Mouse (Mus musculus) small intestine, adult 2 months (tissue): Measurements from ENCODE around the gene Pitpnc1. TPM values are rescaled to one million over a fixed set of nuclear protein-coding genes. Genes with fewer than 3 reads are reported as not detected.

ENCODE experiments used
- H3K27ac ChIP-seq: fragments of 200-500 bp; 2 replicates; pipeline ENCODE4 v1.5.1; 2012; ENCODE audit warnings: low read depth, low read length, control low read depth, inconsistent platforms; ENCODE audit not compliant: insufficient read depth
- H3K27me3 ChIP-seq: fragments of 200-500 bp; 2 replicates; pipeline ENCODE4 v1.6.1; 2012; ENCODE audit warnings: mild to moderate bottlenecking, moderate library complexity, low read length, inconsistent platforms; ENCODE audit not compliant: control insufficient read depth, insufficient read depth
- H3K36me3 ChIP-seq: fragments of 200-500 bp; 2 replicates; pipeline ENCODE4 v1.6.1; 2012; ENCODE audit warnings: mild to moderate bottlenecking, low read length, control low read depth, inconsistent platforms; ENCODE audit not compliant: control insufficient read depth, insufficient read depth
- H3K4me1 ChIP-seq: fragments of 200-500 bp; 2 replicates; pipeline ENCODE4 v1.6.1; 2012; ENCODE audit warnings: low read length, inconsistent platforms, mixed read lengths; ENCODE audit not compliant: control insufficient read depth, insufficient read depth, insufficient read length
- H3K4me3 ChIP-seq: fragments of 200-500 bp; 2 replicates; pipeline ENCODE4 v1.5.1; 2012; ENCODE audit warnings: low read depth, mild to moderate bottlenecking, control low read depth, inconsistent platforms, low read length, moderate library complexity
- CTCF ChIP-seq: fragments of 200-500 bp; IDR thresholded peaks from 2 replicates; pipeline ENCODE4 v1.5.1; 2012; ENCODE audit warnings: low read depth, mild to moderate bottlenecking, control low read depth, inconsistent platforms, low read length, moderate library complexity, mixed read lengths; ENCODE audit not compliant: insufficient replicate concordance, insufficient read length; ENCODE audit errors: extremely low read depth
- POLR2A ChIP-seq: fragments of 200-500 bp; IDR thresholded peaks from 2 replicates; pipeline ENCODE4 v1.6.1; 2012; ENCODE audit warnings: low read depth, mild to moderate bottlenecking, control low read depth, inconsistent platforms, low read length, moderate library complexity
- WGBS: fragments of 180-500 bp; shearing (Covaris S2); methylation state at CpG from one replicate; pipeline ENCODE4 v1.1.7; 2018; 5-methylcytosine and 5-hydroxymethylcytosine counted together
- polyA plus RNA-seq: library from polyadenylated mRNA; depleted of rRNA; stranded (reverse); fragments of >200 nt; gene quantifications from 2 replicates; pipeline ENCODE4 v1.2.3, GENCODE M21; 2012

Pitpnc1 gene
- polyA plus RNA-seq, 1 experiment, result 1.5 TPM

DNA sequence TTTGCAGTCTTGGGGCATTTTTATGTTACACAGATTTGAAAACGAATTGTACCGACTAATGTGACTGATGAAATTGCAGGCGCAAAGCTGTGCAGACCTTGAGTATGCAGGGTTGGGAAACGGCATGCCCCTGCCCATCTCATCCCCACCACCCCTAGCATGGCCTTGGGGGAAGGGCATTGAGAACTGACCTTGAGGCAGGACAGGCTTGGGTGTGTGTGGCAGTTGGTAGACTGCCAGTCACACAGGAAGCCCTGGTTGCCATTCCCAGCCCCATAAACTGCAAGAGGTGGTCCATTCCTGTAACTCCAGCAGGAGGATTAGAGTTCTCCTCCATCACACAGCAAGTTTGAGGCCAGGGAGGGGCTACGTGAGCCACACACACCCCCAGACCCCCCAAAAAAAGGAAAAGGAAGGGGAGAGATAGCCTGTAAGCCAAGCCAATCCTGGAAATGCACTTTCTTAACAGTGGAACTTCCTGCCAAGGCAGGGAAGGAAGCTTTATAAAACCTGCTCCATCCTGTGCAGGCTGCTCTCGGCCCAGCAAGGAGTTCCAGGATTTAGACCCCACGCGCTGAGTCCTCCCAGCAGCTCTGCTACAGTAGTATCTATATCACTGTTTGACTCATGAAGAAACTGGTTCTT lies 115.9 kb downstream of the Pitpnc1 start:
- H3K4me1 ChIP-seq, result no peaks in the 10 kb centered on the region
- TF ChIP-seq POLR2A (no peak), CTCF (no peak)
- H3K27me3 ChIP-seq, result no peaks in the 10 kb centered on the region
- no peaks in the 10 kb centered on the region for H3K36me3 ChIP-seq
- WGBS, result 77% methylated on average over 8 of the region's 8 CpGs
- H3K4me3 ChIP-seq, result no peak overlapping the region
- no peak overlapping the region for H3K27ac ChIP-seq

DNA sequence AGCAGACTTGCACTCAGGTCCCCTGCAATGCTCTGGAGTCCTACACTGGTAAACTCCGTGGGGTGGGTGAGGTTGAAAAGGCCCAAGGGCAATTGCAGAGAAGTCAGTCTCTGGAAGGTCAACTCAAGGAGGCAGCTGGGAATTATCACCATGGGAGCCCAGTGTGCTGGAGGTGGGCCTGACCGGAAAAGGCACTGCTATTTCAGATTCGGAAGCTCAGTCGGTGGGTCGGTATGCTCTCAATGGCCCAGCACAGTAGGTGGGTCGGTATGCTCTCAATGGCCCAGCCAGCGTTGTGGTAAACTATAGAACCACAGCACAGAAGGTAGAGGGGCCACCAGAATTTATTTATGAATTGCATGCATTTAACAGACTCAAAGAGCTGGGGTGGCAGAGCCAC lies 117.9 kb downstream of the Pitpnc1 start:
- TF ChIP-seq CTCF, result no peak
- TF ChIP-seq POLR2A, result no peak
- H3K4me3 ChIP-seq, result no peak overlapping the region
- H3K4me1 ChIP-seq, result no peaks in the 10 kb centered on the region
- H3K36me3 ChIP-seq, result no peaks in the 10 kb centered on the region
- WGBS, result 67% methylated on average over 7 of the region's 7 CpGs
- H3K27ac ChIP-seq, result no peak overlapping the region
- H3K27me3 ChIP-seq, result no peaks in the 10 kb centered on the region

DNA sequence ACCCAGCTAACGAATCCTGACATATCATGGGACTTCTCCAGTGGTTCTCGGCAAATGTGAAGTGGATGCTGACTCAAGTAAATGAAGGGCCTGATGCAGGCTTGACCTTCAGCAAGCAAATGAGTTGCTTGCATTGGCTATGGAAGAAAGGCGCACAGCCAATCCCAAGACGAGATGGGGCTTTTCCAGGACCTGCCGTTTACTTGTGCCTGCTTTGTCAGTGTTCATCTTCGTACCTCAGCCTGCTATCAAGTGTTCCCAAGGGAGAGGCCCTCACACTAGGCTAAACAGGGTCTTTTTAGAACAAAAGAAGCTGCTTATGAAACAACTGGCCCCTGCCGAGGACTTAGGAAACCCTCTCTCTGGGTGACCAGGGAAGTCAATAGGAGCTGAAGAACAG lies 120.7 kb downstream of the Pitpnc1 start:
- TF ChIP-seq POLR2A (no peak), CTCF (no peak)
- H3K36me3 ChIP-seq, result no peaks in the 10 kb centered on the region
- H3K27ac ChIP-seq, result no peak overlapping the region
- H3K27me3 ChIP-seq, result no peaks in the 10 kb centered on the region
- no peak overlapping the region for H3K4me3 ChIP-seq
- no peaks in the 10 kb centered on the region for H3K4me1 ChIP-seq
- 94% methylated on average over 7 of the region's 7 CpGs for WGBS

DNA sequence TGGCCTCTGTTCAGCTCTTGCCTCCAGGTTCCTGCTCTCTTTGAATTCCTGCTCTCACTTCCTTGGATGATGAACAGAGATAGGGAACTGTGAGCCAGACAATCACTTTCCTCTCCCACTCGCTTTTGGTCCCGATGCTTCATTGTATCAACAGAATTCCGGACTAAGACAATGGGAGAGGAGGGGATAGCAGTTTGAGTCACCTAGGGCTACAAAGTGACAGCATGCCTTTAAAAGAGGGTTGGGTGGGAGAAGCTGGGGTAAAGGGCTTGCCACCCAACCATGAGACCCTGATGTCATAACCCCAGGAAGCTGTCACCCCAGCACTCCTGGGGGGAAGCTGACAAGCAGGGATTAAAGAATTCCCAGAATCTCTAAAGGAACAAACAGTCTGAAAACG lies 127.5 kb downstream of the Pitpnc1 start:
- Histone ChIP-seq H3K27ac (no peak overlapping the region), H3K4me3 (no peak overlapping the region), H3K27me3 (no peaks in the 10 kb centered on the region), H3K36me3 (no peaks in the 10 kb centered on the region), H3K4me1 (0 out of 2 replicates have a peak, but pooled peaks cover 3% of the 10 kb centered on the region)
- TF ChIP-seq CTCF (no peak), POLR2A (no peak)
- WGBS, result 79% methylated on average over 4 of the region's 4 CpGs

DNA sequence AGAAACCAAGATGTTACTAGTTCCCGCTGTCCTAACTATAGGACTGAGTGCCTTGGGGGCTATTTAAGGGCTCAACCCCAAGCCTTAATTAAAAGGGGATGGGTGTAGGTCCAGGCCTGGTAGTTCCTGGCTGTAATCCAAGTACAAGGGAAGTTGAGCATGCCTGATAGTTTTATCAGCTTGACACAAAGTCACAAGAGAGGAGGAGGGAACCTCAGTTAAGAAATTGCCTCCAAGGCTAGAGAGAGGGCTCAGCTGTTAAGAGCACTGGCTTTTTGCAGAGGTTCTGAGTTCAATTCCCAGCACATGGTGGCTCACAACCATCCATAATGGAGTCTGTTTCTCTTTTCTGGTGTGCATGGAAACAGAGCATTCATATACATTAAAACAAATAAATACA lies 128.1 kb downstream of the Pitpnc1 start:
- H3K27me3 ChIP-seq, result no peaks in the 10 kb centered on the region
- H3K4me3 ChIP-seq, result no peak overlapping the region
- H3K4me1 ChIP-seq, result 0 out of 2 replicates have a peak, but pooled peaks cover 3% of the 10 kb centered on the region
- TF ChIP-seq POLR2A (no peak), CTCF (no peak)
- WGBS, result 95% methylated on average over 1 of the region's 1 CpGs
- H3K36me3 ChIP-seq, result no peaks in the 10 kb centered on the region
- no peak overlapping the region for H3K27ac ChIP-seq

DNA sequence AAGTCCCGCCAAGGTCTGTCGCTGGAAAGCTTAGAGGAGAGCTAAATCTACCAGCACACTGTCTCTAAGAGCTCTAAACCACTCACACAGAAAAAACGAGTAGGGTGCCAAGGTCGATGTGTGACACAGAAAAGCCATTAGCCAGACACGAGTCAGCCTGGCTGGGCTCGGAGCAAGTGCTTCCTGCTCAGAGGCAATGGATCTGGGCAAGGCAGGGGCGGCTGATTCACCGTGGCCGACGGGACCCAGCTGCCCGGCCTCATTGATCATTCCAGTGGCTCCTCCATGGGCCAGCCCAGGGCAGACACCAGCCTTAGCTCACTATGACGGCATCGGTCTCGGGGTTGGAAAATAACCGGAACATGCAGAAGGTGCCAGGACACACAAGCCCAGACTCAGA lies 129.2 kb downstream of the Pitpnc1 start:
- TF ChIP-seq POLR2A (no peak), CTCF (no peak)
- WGBS, result 27% methylated on average over 15 of the region's 15 CpGs
- Histone ChIP-seq H3K4me1 (0 out of 2 replicates have a peak, but pooled peaks cover 3% of the 10 kb centered on the region), H3K36me3 (no peaks in the 10 kb centered on the region), H3K4me3 (no peak overlapping the region), H3K27ac (no peak overlapping the region), H3K27me3 (no peaks in the 10 kb centered on the region)

DNA sequence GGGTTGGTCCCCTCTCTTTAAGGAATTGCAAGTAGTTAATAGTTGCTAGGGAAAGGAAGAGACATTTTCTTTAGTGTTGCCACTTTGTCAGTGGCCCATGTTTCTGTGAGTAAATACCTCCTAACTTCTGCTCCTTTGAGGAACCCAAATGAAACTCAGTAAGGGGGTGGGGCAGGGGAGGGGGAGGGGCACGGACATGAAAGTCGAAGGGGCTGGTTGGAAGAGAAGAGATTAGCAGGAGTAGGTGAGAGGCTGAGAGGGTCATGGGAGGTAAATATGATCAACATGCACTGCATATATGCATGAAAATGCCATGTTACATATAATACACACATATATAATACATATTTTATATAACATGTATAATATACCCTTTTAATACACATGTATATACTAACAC lies 129.7 kb downstream of the Pitpnc1 start:
- H3K27me3 ChIP-seq, result no peaks in the 10 kb centered on the region
- no peaks in the 10 kb centered on the region for H3K36me3 ChIP-seq
- no peak for TF ChIP-seq POLR2A
- no peak for TF ChIP-seq CTCF
- no peak overlapping the region for H3K27ac ChIP-seq
- H3K4me1 ChIP-seq, result peaks cover 3% of the 10 kb centered on the region; the same call in 1 of the 2 replicates
- no peak overlapping the region for H3K4me3 ChIP-seq
- WGBS, result 7% methylated on average over 2 of the region's 2 CpGs

DNA sequence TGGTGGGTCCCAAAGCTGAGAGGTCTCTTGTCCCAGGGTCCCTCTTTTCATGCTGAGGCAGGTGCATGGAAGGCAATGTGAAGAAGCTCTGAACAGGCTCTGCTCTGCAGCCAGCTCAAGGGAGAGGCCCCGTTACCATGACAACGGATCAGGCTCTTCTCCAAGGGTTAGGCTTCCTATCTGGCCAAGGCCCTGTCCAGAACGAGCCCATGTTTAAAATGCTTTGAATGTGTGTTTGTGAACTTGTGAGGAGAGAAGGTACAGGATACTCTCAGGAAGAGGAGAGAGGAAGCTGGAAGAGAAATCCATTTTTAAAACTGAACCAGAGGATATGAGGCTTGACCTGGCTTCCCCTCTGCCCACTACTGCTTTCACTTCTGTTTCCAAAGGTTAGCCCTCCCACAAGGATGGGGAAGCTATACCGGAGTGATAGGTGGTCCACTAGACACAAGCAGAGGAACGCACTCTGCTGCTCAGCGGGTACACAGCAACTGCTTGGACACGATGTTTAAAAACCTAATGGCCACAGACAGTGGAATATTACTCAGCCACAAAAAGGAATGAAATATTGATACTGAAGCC lies 131.2 kb downstream of the Pitpnc1 start:
- 79% methylated on average over 7 of the region's 7 CpGs for WGBS
- Histone ChIP-seq H3K4me1 (peaks cover 3% of the 10 kb centered on the region; the same call in 1 of the 2 replicates), H3K27ac (no peak overlapping the region), H3K36me3 (no peaks in the 10 kb centered on the region), H3K27me3 (no peaks in the 10 kb centered on the region), H3K4me3 (no peak overlapping the region)
- TF ChIP-seq CTCF (no peak), POLR2A (no peak)
